Mouse (Mus musculus): ENCODE measurements around the gene Cyb5rl. TPM values are rescaled to one million over a fixed set of nuclear protein-coding genes. Genes with fewer than 3 reads are reported as not detected.

Cyb5rl gene
- total RNA-seq, 2 experiments from 2014 or later: 6.3 to 7.6 TPM

Other genes with a start within 250 kb of the Cyb5rl start
- gene Ssbp3, start 156.3 kb upstream of the Cyb5rl start, total RNA-seq (2021): 100 to 1,000 TPM; 190 to 197 TPM
- gene Mrpl37, start 120 bp upstream of the Cyb5rl start, total RNA-seq (2021): 10 to 100 TPM; 54.8 to 64.0 TPM
- not detected for gene Cdcp2, start 29.9 kb downstream of the Cyb5rl start, total RNA-seq (2021)
- gene Tmem59, start 111.4 kb downstream of the Cyb5rl start, total RNA-seq (2021): 100 to 1,000 TPM; 233 to 241 TPM
- 10 to 100 TPM; 14.0 to 15.9 TPM for gene Tceanc2, start 112.1 kb downstream of the Cyb5rl start, total RNA-seq (2021)
- gene Ldlrad1, start 142.2 kb downstream of the Cyb5rl start, total RNA-seq (2021): not detected
- 10 to 100 TPM; 29.7 to 32.0 TPM for gene Lrrc42, start 186.5 kb downstream of the Cyb5rl start, total RNA-seq (2021)
- 10 to 100 TPM; 17.8 to 18.6 TPM for gene Hspb11, start 186.6 kb downstream of the Cyb5rl start, total RNA-seq (2021)
- not detected for gene Dio1, start 240.2 kb downstream of the Cyb5rl start, total RNA-seq (2021)
- gene Yipf1, start 247.4 kb downstream of the Cyb5rl start, total RNA-seq (2021): 10 to 100 TPM; 45.2 to 47.4 TPM